Mouse (Mus musculus) kidney, postnatal 25 days (tissue): ENCODE results near the gene Ets1.

Experiments used
- DNase-seq, 2 experiments: peaks; one replicate each; pipeline ENCODE4 v3.0.0; 2021; ENCODE audit warnings: mixed read lengths in 2 of 2

Gene Ets1

DNA sequence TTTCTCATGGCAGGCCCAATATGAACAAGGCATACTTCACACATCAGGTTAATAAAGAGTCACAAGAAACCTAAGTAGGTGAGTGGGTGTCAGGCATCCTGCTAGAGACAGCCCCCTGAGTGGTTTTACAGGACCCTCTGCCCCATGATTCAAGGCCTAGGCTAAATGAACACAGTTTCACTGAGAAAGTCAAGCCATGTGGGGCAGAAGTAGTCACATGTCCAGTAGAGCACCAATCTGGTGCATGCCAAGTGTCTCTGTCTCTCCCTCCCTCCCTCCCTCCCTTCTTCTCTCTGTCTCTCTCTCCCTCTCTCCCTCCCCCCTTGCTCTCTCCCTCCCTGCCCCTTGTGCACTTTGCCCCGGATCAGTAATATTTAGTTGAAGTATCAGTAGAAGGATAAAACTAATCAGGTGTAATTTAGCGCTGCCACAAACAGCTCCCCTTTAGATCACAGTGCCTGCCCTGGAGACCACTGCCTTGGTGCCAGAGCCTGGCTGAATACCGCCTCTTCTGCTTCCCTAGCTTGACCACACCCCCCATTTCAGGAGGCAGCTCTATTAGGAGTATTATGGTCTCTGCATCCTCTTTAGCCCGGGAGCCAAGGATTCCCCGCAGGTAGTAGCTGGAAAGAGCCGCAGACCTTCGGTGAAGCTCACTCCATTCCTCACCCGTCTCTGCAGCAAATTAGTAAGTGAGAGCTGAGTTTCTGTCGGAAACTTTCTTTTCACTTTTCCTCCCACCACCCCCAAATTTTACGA is at the start of gene Ets1:
Gene Ets1, plus strand, starts transcription at position 595 of the 759 bp plus-strand sequence.
- DNase-seq, result peak; percentile 55 to 62

GRCm38 (mm10) chr9:32589900-32590299 is 46.1 kb upstream of the Ets1 start:
- peak; percentile 86 to 94 for DNase-seq

- no peak for DNase-seq
These were observed 45.5 kb upstream of the Ets1 start for GRCm38 (mm10) chr9:32590571-32590970.

GRCm38 (mm10) chr9:32591732-32592582 is 44.1 kb upstream of the Ets1 start:
- peak; percentile 75 to 84 for DNase-seq

DNA sequence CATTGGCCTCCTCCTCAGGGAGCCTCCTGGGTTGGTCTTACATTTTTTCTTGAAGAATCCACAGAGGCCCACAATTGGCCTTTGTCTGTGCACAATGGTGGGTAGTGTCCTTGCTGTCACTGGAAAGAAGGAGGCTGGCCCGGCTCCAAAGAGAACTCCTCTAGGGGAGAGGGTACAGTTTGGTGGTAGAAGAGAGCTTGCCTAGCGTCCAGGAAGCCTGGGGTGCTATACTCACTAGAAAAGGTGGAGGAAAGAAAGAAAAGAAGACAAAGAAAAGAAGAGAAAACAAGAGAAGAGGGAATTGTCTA is 43.5 kb upstream of the Ets1 start:
- DNase-seq, result peak; percentile 33 to 45

GRCm38 (mm10) chr9:32593816-32594215 is 42.2 kb upstream of the Ets1 start:
- no peak for DNase-seq

DNA sequence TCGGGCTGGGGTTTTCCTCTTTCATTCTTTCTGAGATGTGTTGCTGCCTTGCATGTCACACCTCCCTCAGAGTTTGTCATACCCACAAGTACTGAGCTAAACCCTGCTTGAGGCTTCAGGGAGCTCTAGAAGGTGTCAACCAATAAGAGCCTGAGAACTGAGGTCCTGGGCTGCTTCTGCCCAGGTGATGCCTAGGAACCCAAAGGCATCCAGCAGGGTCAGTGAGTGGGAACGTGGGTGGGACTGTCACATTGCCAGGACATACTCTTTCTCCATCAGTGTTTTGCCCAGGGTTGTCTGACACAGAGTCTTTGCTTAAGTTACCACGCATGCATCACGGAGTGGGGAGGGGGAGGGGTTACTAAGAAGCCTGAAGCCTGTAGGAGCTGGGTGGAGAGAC is 41.7 kb upstream of the Ets1 start:
- no peak for DNase-seq

- peak in 1 of 2 experiments; percentile 46 for DNase-seq
These were observed 40.8 kb upstream of the Ets1 start for GRCm38 (mm10) chr9:32595076-32595820.

GRCm38 (mm10) chr9:32596366-32596765 is 39.7 kb upstream of the Ets1 start:
- DNase-seq, result no peak

- no peak for DNase-seq
These were observed 34.1 kb upstream of the Ets1 start for GRCm38 (mm10) chr9:32601953-32602352.

DNA sequence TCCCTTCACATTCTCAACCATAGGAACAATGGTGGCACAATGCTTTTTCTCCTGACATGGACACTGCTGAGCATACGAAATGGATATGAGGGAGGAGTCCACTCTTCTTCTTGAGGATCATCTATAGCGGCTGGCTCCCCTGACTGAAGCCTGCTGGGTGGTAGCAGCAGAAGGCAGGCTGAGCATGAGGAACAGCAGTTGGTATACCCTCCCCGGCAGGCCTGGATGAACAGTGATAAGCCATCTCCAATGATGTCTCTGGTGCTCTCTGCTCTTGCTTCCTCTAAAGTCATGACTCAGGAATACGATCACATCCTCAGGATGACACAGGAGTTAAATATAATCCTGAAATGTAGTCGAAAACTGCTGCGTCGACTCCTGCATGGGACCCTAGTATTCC is 32.9 kb upstream of the Ets1 start:
- no peak for DNase-seq

GRCm38 (mm10) chr9:32607218-32607617 is 28.8 kb upstream of the Ets1 start:
- no peak for DNase-seq

DNA sequence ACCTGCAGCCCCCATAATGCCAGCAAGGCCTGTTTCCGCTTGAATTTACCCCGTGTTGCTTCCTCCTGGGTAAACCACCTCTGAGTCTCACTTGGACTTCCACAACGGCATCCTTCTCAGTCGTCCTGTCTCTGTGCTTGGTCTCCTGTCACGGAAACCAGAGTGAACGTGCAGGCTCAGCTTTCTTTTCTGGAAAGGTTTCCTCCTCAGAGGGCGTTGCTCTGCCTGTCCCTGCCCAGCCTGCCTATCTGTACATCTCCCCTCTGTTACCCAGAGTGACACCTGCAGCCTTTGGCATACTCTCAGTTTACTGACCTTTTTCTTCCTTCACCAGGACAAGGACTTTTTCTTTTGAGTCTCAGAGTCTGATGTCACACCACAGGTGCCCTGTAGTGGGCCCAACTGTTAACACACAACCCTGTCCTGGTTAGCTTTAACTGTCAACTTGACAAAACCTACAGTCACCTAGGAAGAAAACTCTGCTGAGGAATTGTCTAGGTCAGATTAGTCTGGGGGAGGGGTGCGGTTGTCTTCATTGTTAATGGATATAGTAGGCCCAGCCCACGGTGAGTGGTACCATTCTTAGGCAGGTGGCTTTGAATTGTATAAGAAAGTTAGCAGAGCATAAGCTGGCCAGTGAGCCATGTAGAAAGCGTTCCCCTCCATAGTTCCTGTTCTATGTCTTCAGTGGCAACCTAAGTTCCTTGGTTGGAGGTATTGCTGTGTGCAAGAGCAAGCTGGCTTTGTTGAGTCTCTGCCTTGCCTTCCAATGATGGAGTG is 27.0 kb upstream of the Ets1 start:
- DNase-seq, result no peak

- peak in 1 of 2 experiments; percentile 46 for DNase-seq
These were observed 25.8 kb upstream of the Ets1 start for GRCm38 (mm10) chr9:32610218-32610617.

DNA sequence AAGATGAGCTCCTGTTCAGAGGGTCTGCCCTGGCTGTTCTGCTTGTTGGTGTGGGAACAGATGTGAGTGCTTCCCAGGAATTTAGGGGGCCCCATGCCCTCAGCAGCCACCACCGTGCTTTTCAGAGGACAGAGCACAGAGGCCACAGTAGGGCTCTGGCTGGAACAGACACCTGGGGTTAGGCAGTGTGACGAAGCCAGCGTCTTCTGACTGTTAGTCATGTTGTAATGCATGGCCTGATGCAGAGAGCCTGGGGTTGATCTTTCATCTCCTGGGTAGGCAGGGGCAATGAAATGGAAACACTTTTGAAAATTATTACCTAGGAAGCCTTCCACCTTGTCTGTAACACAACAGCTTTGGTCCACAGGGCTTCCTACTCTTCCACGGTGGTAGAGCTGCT is 25.4 kb upstream of the Ets1 start:
- peak; percentile 40 to 78 for DNase-seq

- DNase-seq, result no peak
These were observed 24.7 kb upstream of the Ets1 start for GRCm38 (mm10) chr9:32611340-32611739.

GRCm38 (mm10) chr9:32612426-32612825 is 23.6 kb upstream of the Ets1 start:
- DNase-seq, result peak in 1 of 2 experiments; percentile 46

DNA sequence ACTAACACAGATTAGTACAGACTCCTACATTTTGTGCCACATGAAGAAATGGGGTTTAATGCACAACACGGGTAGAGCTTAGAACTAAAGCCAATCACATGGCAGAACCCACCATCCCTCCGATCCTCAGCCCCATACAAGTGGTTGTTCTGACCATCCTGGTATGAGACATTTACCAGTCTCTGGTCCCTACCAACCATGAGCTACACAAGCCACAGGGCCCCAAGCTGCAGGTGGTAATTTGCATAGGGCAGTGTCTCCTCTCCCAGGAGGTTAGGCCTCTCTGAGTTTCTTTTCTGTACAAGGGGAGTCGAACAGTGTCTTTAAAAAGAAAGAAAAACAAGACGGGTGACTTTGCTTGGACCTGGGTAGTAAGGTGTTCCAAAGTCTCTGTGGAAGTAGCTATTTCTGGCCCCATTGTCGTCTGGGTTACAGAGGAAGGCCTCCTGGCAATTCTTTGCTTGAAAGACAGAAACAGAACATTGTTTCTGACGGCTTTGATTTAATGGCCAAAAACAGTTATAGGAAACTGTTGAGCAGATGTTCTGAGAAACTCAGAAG is 23.1 kb upstream of the Ets1 start:
- DNase-seq, result no peak

GRCm38 (mm10) chr9:32614191-32614590 is 21.8 kb upstream of the Ets1 start:
- no peak for DNase-seq

DNA sequence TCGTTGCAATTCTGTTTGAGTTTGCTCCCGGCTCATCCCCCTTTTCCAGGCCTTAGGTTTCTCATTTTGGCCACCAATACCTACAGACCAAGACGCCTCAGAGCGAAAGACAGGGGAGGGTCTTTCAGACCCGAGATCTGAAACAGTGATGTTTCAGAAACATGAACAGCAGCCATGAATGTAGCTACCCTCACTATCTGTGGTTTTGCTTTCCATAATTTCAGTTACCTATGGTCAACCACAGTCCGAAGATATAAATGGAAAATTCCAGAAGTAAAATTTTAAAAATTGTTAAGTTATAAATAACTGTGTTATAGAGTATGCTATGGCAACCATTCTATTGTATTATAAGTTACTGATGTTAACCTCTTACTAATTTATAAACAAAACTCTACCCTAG is 20.6 kb upstream of the Ets1 start:
- no peak for DNase-seq

- DNase-seq, result no peak
These were observed 20.0 kb upstream of the Ets1 start for GRCm38 (mm10) chr9:32615986-32616385.
